Mouse (Mus musculus) cerebellum, postnatal 4 days (tissue): Measurements from ENCODE around the gene Pcca.

Experiments
- DNase-seq, 2 experiments: peaks; one replicate each; pipeline ENCODE4 v3.0.0; 2022; ENCODE audit warnings: low spot score in 2 of 2, mixed read lengths in 1 of 2

The Pcca gene

DNA sequence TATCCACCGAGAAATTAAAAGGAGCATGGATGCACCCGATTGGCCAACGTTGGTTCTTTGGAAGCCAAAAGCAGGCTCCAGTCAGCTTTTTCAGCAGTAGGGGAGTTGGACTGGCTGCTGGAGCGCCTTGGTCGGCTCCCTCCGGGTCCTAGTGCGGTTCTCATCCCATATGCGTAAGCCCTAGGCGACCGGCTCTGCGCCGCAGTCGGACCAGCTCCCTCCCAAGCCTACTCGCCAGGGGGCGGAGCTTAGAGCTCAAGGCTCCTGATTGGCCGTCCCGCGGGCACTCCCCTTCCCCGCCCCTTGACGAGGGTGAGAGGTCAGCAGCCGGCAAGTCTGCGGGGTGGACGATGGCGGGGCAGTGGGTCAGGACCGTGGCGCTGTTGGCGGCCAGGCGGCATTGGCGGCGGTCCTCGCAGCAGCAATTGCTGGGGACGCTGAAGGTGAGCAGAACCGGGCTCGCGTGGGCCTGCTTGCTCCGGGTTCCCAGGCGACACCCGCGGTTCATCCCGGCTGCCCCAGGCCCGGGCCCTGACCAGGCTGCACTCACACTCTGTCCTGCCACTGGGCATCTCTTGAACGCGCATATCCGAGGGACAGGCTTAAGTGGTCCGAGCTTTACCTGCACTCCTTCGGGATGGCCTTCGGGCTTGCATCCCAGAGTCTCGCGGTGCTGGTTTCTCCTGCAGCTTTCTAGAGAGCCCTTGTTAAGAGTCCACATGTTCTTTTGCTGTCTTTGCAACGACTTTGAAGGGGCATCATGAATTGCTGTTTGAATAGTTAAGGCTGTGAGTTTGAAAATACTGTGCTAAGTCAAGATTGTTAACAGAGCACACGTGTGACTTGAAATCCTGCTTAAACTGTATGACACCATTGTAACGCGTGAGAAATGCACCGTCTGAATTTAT, at the start of gene Pcca:
Gene Pcca, plus strand, starts transcription at position 308 of the 908 bp plus-strand sequence.
- peak; percentile 91 to 94 for DNase-seq

DNA sequence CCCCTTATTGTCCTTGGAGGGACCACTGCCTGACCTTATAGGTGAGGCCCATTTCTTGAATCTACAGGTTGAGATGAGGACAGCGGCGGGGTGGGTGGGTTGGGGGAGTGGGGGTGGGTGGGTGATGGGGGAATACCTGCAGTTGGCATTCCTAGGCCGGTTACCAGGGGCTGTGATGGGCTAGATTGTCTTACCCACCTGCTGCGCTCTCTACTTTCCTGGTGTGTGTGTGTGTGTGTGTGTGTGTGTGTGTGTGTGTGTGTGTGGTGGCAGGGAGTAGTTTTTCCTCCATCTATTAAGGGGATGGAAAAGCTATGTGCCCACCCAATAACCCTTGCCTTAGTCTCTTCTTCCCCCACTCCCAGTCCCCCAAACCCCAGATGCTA, 49.7 kb upstream of the Pcca start:
- DNase-seq, result peak in 1 of 2 experiments; percentile 22

GRCm38 (mm10) chr14:122484844-122485551, 49.1 kb upstream of the Pcca start:
- peak in 1 of 2 experiments; percentile 52 for DNase-seq

DNA sequence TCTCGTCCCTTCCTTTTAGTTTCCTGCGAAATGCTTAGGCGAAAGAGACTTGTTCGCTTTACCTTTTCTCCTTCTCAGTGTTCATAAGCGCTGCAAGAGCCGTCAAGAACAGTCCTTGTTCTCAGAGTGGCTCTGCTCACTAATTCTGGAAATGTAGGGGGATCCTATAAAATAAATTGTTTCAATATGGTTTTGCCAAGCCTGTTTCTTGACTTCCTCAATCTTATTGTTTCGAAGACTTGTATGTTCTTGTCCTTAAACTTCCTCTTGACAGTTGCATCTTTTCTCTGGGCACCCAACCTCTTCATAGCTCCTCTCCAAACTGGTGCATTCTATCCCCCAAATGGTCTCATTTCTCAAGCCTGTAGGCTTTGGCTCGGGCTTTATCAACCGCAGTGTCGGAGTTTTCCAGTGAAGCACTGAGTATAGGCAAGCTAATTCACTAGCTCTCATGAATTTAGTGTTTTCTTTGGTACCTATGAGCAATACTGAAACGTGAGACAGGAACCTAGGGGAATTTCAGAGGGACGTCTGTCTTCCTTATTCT, 48.4 kb upstream of the Pcca start:
- DNase-seq, result peak in 1 of 2 experiments; percentile 23

GRCm38 (mm10) chr14:122486611-122487010, 47.5 kb upstream of the Pcca start:
- DNase-seq, result peak in 1 of 2 experiments; percentile 1

- no peak for DNase-seq
Measured at GRCm38 (mm10) chr14:122487366-122487765, 46.8 kb upstream of the Pcca start.

DNA sequence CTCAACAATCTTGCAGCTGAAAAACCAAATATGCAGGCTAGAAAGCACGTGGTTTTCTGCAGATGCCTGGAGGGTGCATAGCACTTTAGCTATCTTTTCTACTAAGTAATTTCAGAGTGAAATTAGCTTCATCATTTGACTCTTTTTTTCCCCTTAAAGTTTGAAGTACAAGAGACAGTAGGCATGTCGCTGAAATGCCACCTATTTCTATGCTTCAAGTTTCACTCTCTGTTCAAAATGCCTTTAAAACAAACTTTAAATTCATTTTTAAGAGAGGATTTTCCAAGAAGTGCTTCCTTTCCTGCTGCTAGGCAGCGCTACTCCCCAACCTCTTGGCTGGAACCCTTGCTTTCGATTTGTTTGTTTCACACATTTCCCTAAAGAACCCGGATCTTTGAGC, 45.1 kb upstream of the Pcca start:
- DNase-seq, result no peak

DNA sequence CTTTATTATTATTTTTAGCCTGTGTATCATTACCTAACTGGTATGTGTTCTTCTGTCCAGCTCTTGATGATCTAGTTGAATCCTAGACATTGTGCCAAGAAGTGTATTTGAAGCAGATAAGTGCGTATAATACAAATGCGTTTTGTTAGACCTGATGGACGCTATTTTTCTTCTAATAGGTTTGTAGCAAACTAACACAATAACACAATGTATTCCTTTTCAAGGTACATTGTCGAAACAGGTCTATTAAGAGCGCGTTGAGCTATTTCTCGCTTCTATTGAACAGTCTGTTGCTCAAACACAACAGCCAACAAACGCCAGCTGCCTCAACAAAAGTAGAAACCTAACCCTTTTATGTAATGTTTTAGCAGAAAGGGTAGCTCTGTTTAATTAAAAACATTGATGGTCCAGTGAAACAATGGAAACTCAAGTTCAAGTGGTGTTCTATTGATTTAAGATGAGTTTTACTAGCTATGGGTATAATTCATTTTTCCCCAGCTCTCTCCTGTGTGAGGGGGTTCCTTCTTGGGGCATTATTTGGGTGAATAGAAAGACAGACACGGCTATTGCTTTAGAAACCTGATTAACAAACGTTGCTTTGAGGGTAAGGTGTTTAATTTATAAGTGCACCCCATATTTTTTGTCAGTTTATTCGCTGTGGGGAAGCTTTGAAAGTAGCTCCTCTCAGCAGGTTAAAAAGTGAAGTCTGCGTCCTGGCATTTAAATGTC, 44.3 kb upstream of the Pcca start:
- DNase-seq, result no peak

- peak in 1 of 2 experiments; percentile 62 for DNase-seq
Measured at GRCm38 (mm10) chr14:122490441-122491328, 43.4 kb upstream of the Pcca start, which contains the start of gene Gm10837. TSS of gene Gm10837 (plus strand) at chr14:122490586.

- DNase-seq, result no peak
Measured at GRCm38 (mm10) chr14:122491521-122491920, 42.6 kb upstream of the Pcca start.

DNA sequence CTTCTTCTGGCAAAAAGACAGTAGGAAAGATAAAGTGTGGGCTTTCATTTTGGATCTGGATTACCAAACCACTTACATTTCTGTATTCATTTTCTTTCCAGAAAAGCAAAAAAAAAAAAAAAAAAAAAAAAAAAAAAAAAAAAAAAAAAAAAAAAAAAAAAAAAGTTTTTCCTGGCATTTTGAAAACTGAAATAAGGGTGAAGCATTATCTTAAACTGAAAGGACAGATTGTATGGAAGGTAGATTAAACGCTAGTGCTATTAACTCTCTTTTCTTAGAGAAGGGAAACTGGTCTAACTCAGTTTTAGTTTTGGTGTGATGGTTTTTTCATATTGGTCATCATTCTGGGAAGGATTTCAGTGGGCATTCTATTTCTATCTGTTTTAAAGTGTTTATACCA, 42.1 kb upstream of the Pcca start:
- DNase-seq, result no peak

DNA sequence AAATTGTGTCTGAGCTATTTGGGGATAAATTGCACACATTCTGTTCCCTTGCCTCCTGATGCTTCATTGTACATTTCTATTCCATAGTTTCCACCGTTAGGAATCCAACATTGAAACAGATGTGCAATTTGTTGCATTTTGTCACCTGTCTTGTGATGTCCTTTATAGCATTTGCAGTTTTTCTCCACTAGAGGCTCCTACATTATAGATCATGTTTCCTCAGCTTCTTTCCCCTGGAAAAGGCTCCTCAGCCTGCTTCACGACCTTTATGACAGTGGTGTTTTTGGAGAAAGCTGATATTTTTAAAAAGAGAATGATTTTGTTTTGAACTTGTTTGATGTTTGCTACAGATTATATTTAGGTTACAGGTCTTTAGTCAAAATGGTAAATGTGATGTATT, 25.1 kb upstream of the Pcca start:
- DNase-seq, result no peak

DNA sequence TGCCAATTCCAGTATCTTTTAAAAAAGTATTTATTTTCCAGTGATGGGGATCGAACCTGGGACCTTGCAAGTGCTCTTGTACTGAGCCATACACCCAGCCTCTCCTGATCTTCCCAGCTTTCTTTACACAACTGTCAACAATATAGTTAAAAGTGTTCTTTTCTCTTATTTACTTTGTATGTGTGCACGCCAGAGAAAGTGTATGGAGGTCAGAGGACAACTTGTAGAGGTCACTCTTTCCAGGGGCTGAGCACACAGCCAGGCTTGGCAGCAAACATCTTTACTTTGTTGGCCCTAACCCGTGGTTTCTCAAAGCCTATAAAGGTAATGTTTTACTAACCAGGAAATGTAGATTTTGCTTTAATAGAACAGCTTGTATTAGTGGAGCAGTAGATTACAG, 22.6 kb upstream of the Pcca start:
- no peak for DNase-seq

- no peak for DNase-seq
Measured at GRCm38 (mm10) chr14:122513511-122514036, 20.6 kb upstream of the Pcca start.

DNA sequence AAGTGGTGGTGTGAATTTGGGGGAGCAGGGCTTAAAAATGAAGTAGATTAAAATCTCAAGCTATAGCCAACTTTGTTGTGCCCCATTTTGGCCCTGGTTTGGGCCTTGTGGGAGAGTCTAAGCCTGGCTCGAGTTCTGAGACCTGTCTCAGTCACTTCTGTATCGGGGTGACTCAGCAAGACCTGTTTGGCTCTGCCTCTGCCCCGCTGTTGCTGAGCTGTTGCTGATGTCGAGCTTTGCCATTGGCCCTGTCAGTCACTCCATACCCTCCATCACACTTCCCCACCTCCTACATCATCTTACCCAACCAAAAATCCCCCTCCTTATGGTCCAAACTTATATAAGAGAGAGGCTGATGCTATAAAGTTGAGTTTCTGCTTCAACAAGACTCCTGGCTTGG, 5.6 kb upstream of the Pcca start:
- DNase-seq, result no peak

DNA sequence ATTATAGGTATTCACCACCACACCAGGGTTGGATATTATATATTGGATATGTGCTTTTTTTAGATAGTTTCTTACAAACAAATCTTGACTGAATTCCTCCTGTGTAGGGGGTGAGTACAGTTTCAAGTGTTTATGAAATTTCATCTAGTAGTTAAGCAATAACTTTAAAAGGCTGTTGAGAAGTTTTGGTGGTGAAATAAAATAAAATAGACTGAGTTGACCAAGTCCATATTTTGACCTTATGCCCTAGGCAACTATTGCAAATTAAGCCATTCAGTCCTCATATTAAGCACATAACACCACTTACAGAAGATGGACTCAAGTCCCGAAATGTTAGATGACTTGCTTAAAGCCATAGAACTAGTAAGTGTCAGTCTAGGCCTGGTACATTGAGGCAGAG, 1.9 kb downstream of the Pcca start:
- DNase-seq, result no peak

DNA sequence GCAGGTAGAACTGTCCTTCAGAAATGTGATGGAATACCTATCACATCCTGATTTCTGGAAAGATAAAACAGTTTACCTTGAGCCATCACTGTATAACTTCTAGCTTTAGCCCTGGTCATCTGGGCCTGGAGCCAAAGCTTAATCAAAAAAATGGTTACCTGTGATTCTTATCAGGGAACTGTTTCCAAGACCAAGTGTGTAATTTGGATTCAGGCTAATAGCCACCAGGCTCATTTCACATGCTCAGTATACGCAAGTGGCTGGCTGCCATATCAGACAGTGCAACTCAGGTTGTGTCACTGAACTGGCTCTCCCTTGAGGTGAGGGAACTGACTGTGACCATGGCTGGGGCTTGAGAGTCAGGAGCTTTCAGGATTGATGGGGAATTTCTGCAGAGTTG, 14.3 kb downstream of the Pcca start:
- no peak for DNase-seq

- DNase-seq, result no peak
Measured at GRCm38 (mm10) chr14:122548905-122549304, 14.8 kb downstream of the Pcca start.

- no peak for DNase-seq
Measured at GRCm38 (mm10) chr14:122552761-122553445, 18.8 kb downstream of the Pcca start.

- no peak for DNase-seq
Measured at GRCm38 (mm10) chr14:122557353-122557752, 23.2 kb downstream of the Pcca start.
